Mouse (Mus musculus) B cell, adult 67 days (primary cell): ENCODE results near the gene Omd. TPM values are rescaled to one million over a fixed set of nuclear protein-coding genes. Genes with fewer than 3 reads are reported as not detected.

Source experiments
- total RNA-seq, 2 experiments: library from RNA; stranded (reverse); gene quantifications; 4 replicates each; pipeline ENCODE4 v1.2.4; 2023

The Omd gene
- total RNA-seq: under 1 TPM in 1 of 2 experiments, not detected in 1; 0.33 TPM

DNA sequence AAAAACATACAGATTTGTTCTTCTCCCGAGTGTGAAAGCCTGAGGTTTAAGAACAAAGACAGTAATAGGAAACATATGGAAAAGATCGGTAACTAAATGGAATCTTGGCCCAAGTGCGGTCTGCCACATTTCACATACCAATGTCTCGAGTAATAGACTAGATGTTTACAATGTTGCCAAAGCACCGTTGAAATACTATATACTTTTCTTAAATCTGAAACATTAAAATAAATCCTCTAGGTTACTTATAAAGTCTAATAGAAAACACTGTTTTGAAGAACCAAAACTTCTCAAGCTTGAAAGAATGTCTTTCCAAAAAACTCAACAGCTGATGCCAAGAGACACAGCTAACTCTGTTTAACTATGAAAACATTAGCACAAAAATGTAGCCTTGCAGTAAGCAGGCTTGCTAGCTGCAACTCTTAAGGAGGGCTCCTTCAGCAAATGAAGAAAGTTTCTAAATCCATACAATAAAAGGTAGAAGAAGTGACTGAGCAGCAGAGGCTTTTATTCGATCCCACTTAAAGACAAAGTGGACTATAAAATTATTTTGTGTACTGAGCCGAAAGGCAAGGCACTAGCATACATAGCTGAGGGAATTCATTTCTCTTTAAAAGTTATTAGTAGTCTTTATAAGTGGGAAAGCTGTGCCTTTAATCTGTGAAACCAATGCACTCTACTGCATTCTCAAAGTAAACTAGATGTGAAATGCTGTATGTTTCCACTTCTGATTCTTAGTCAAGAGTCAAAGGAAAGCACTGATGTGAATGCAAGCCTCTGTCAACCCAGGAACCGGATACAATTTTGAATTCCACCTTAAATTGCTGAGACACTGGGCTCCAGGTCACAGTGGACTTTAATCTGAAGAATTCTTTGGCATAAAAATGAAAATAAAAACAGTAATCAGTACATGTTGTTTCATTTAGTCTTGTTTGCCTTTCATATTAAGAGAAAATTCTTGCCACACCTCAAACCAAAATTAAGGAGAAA lies at the start of gene Omd:
Gene Omd (plus strand): TSS at position 922 of the 990 bp plus-strand sequence.

DNA sequence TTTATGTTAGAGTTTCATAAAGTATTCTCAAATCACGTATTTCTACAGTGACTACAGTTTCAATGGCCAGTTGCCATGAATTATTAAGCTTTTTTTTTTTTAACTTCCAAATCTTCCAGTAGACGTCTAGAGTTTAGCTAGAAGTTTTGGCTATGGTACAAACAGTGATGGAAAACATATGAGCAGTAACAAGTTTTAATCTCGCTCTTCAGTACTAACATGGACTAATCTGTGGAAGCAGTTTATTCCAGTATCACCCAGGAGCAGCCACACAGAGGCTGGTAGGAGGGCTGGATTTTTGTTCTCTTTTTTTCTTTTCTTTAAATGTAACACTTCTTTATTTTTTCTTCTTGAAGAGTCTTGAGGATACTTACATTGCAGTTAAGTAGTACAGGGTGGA lies 38.0 kb upstream of the Omd start, which contains the start of gene Aspn:
Gene Aspn (plus strand): TSS at position 165 of the 400 bp plus-strand sequence.

DNA sequence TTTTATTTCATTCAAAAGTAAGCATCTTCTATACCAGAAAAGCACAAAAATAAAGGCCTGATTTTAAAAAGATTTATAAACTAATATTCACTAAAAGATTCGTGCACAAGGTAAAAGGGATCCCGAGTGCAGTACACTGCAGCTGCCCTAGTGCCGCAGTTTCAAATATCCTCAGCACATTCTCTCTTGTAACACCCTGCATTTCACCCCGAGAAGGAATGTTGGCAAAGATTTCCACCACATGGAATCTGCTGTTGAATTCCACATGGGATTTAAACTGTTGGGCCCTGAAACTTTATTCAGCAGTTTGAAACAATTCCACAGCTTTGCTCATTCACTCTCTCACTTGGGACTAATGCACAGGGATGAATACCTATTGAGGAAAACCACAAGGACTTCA lies 25.5 kb downstream of the Omd start, which contains the start of gene Ogn:
Gene Ogn (plus strand): TSS at position 333 of the 400 bp plus-strand sequence.

Other genes with a start within 250 kb of the Omd start
- 10 to 100 TPM; 22.7 to 28.7 TPM for gene Bicd2, start 240.9 kb upstream of the Omd start, total RNA-seq
- 1 to 10 TPM; 8.9 to 9.0 TPM for gene Ippk, start 161.2 kb upstream of the Omd start, total RNA-seq
- under 1 TPM; 0.55 to 0.68 TPM for gene Tes3-ps, start 89.1 kb upstream of the Omd start, total RNA-seq
- under 1 TPM in 1 of 2 experiments, not detected in 1; 0.09 TPM for gene Ecm2, start 77.7 kb upstream of the Omd start, total RNA-seq
- gene Aspn, start 38.0 kb upstream of the Omd start, total RNA-seq: not detected
- gene Ogn, start 25.6 kb downstream of the Omd start, total RNA-seq: not detected
- gene Cenpp, start 70.3 kb downstream of the Omd start, total RNA-seq: 1 to 10 TPM in 1 of 2 experiments, under 1 TPM in 1; 0.98 to 1.0 TPM
- 10 to 100 TPM; 46.2 to 49.6 TPM for gene Nol8, start 70.6 kb downstream of the Omd start, total RNA-seq
- 10 to 100 TPM; 83.3 to 96.2 TPM for gene Iars, start 99.6 kb downstream of the Omd start, total RNA-seq
- gene Gm30302, start 216.5 kb downstream of the Omd start, total RNA-seq: not detected